Mouse (Mus musculus) MEL (cell line): ENCODE results near the gene Arr3. TPM values are rescaled to one million over a fixed set of nuclear protein-coding genes. Genes with fewer than 3 reads are reported as not detected.
A peak's percentile ranks its signal among the peaks of the same experiment; 100 is the strongest.

ENCODE experiments used
- DNase-seq: peaks from one replicate; pipeline ENCODE4 v3.0.0; 2011; ENCODE audit warnings: low read depth, low spot score
- H3K27ac ChIP-seq: 2 replicates; pipeline ENCODE4 v1.5.1; 2012; ENCODE audit warnings: low read depth, mild to moderate bottlenecking, control low read depth, low read length, moderate library complexity; ENCODE audit not compliant: control insufficient read depth
- H3K27me3 ChIP-seq, 2 experiments: fragments of 150-350 bp in 1 of 2; sonication (generic) in 1 of 2; 2 replicates each; pipeline ENCODE4 v1.6.1; 2012; ENCODE audit warnings: low read length in 2 of 2, mild to moderate bottlenecking in 2 of 2, improper control_type of control experiment in 1 of 2, moderate library complexity in 1 of 2; ENCODE audit not compliant: insufficient read depth in 2 of 2, control insufficient read depth in 1 of 2
- H3K36me3 ChIP-seq, 2 experiments: 2 replicates each; pipeline ENCODE4 v1.6.1; 2012 to 2014; ENCODE audit warnings: low read length in 2 of 2, improper control_type of control experiment in 1 of 2, inconsistent platforms in 1 of 2, mild to moderate bottlenecking in 1 of 2; ENCODE audit not compliant: insufficient read depth in 2 of 2, control insufficient read depth in 1 of 2
- H3K4me1 ChIP-seq, 2 experiments: fragments of 150-350 bp in 1 of 2; sonication (generic) in 1 of 2; 2 replicates each; pipeline ENCODE4 v1.6.1; 2012; ENCODE audit warnings: low read length in 2 of 2, improper control_type of control experiment in 1 of 2, mild to moderate bottlenecking in 1 of 2; ENCODE audit not compliant: insufficient read depth in 2 of 2, control insufficient read depth in 1 of 2
- H3K4me3 ChIP-seq, 2 experiments: fragments of 150-350 bp in 1 of 2; sonication (generic) in 1 of 2; 2 replicates each; pipeline ENCODE4 v1.5.1; 2012; ENCODE audit warnings: low read depth in 2 of 2, low read length in 2 of 2, mild to moderate bottlenecking in 2 of 2, moderate library complexity in 2 of 2, control low read depth in 1 of 2, improper control_type of control experiment in 1 of 2; ENCODE audit not compliant: control insufficient read depth in 1 of 2, insufficient read depth in 1 of 2
- H3K79me2 ChIP-seq: 2 replicates; pipeline ENCODE4 v1.6.1; 2012; ENCODE audit warnings: mild to moderate bottlenecking, low read length, moderate library complexity; ENCODE audit not compliant: control insufficient read depth, poor library complexity, insufficient read depth
- H3K9ac ChIP-seq: 2 replicates; pipeline ENCODE4 v1.6.1; 2012; ENCODE audit warnings: low read depth, mild to moderate bottlenecking, control low read depth, low read length, moderate library complexity; ENCODE audit not compliant: control insufficient read depth, poor library complexity, severe bottlenecking
- H3K9me3 ChIP-seq: fragments of 150-350 bp; sonication (generic); replicated peaks from 2 replicates; pipeline ENCODE4 v1.6.1; 2012; ENCODE audit warnings: mild to moderate bottlenecking, low read length, improper control_type of control experiment, moderate library complexity; ENCODE audit not compliant: insufficient read depth
- CHD1 ChIP-seq: IDR thresholded peaks from 2 replicates; pipeline ENCODE4 v1.6.1; 2012; ENCODE audit warnings: low read depth, mild to moderate bottlenecking, inconsistent platforms, low read length, improper control_type of control experiment
- CTCF ChIP-seq, 3 experiments: IDR thresholded peaks in 2 of 3; conservative IDR thresholded peaks in 1 of 3; 2 replicates each; pipeline ENCODE4 v1.5.1; 2011 to 2012; ENCODE audit warnings: low read length in 3 of 3, low read depth in 2 of 3, mild to moderate bottlenecking in 2 of 3, improper control_type of control experiment in 1 of 3, inconsistent platforms in 1 of 3, mixed read lengths in 1 of 3, moderate library complexity in 1 of 3; ENCODE audit not compliant: control insufficient read depth in 1 of 3, insufficient read depth in 1 of 3, poor library complexity in 1 of 3, severe bottlenecking in 1 of 3
- EP300 ChIP-seq, 2 experiments: IDR thresholded peaks; 2 replicates each; pipeline ENCODE4 v1.6.1; 2011; ENCODE audit warnings: improper control_type of control experiment in 2 of 2, low read length in 2 of 2, low read depth in 1 of 2, mild to moderate bottlenecking in 1 of 2
- GABPA ChIP-seq: IDR thresholded peaks from 2 replicates; pipeline ENCODE4 v1.6.1; 2012; ENCODE audit warnings: low read depth, mild to moderate bottlenecking, inconsistent platforms, low read length, improper control_type of control experiment, moderate library complexity
- HCFC1 ChIP-seq: IDR thresholded peaks from 2 replicates; pipeline ENCODE4 v1.6.1; 2012; ENCODE audit warnings: low read depth, mild to moderate bottlenecking, inconsistent platforms, low read length, improper control_type of control experiment, moderate library complexity
- JUND ChIP-seq: IDR thresholded peaks from 2 replicates; pipeline ENCODE4 v1.6.1; 2011; ENCODE audit warnings: low read depth, mild to moderate bottlenecking, improper control_type of control experiment, low read length
- KAT2A ChIP-seq: conservative IDR thresholded peaks from 2 replicates; pipeline ENCODE4 v1.6.1; 2012; ENCODE audit warnings: low read depth, low read length, improper control_type of control experiment, inconsistent platforms
- MAFK ChIP-seq: IDR thresholded peaks from 2 replicates; pipeline ENCODE4 v1.6.1; 2011; ENCODE audit warnings: low read depth, mild to moderate bottlenecking, low read length, improper control_type of control experiment, borderline replicate concordance
- MAZ ChIP-seq: IDR thresholded peaks from 2 replicates; pipeline ENCODE4 v1.6.1; 2012; ENCODE audit warnings: low read depth, mild to moderate bottlenecking, inconsistent platforms, low read length, improper control_type of control experiment
- NELFE ChIP-seq: IDR thresholded peaks from 2 replicates; pipeline ENCODE4 v1.6.1; 2011; ENCODE audit warnings: low read depth, low read length, improper control_type of control experiment
- NRF1 ChIP-seq: IDR thresholded peaks from 2 replicates; pipeline ENCODE4 v1.6.1; 2014; ENCODE audit warnings: low read depth, mild to moderate bottlenecking, inconsistent platforms, low read length, improper control_type of control experiment, moderate library complexity; ENCODE audit not compliant: poor library complexity, insufficient read depth, severe bottlenecking
- POLR2AphosphoS5 ChIP-seq: IDR thresholded peaks from 2 replicates; pipeline ENCODE4 v1.6.1; 2012; ENCODE audit warnings: low read depth, borderline replicate concordance, mild to moderate bottlenecking, inconsistent platforms, low read length, moderate library complexity, mixed read lengths
- RAD21 ChIP-seq: IDR thresholded peaks from 2 replicates; pipeline ENCODE4 v1.6.1; 2011; ENCODE audit warnings: mild to moderate bottlenecking, low read depth, low read length, improper control_type of control experiment
- RCOR1 ChIP-seq: IDR thresholded peaks from 2 replicates; pipeline ENCODE4 v1.6.1; 2012; ENCODE audit warnings: low read depth, mild to moderate bottlenecking, inconsistent platforms, low read length, improper control_type of control experiment
- SIN3A ChIP-seq: IDR thresholded peaks from 2 replicates; pipeline ENCODE4 v1.6.1; 2012; ENCODE audit warnings: low read length, improper control_type of control experiment, inconsistent platforms
- TAL1 ChIP-seq: IDR thresholded peaks from 2 replicates; pipeline ENCODE4 v1.6.1; 2012; ENCODE audit warnings: mild to moderate bottlenecking, inconsistent platforms, low read length, moderate library complexity, mixed read lengths
- TBP ChIP-seq: IDR thresholded peaks from 2 replicates; pipeline ENCODE4 v1.8.0; 2011; ENCODE audit warnings: low read depth, low read length, improper control_type of control experiment
- TCF12 ChIP-seq: IDR thresholded peaks from 2 replicates; pipeline ENCODE4 v1.6.1; 2014; ENCODE audit warnings: low read depth, mild to moderate bottlenecking, inconsistent platforms, low read length, improper control_type of control experiment, moderate library complexity
- USF1 ChIP-seq: IDR thresholded peaks from 2 replicates; pipeline ENCODE4 v1.6.1; 2014; ENCODE audit warnings: low read depth, mild to moderate bottlenecking, inconsistent platforms, low read length, improper control_type of control experiment, moderate library complexity
- ZKSCAN1 ChIP-seq: IDR thresholded peaks from 2 replicates; pipeline ENCODE4 v1.6.1; 2012; ENCODE audit warnings: low read depth, mild to moderate bottlenecking, inconsistent platforms, low read length, improper control_type of control experiment, moderate library complexity
- ZMIZ1 ChIP-seq: IDR thresholded peaks from 2 replicates; pipeline ENCODE4 v1.6.1; 2012; ENCODE audit warnings: low read depth, mild to moderate bottlenecking, inconsistent platforms, low read length, improper control_type of control experiment, moderate library complexity
- ZNF384 ChIP-seq: IDR thresholded peaks from 2 replicates; pipeline ENCODE4 v1.6.1; 2012; ENCODE audit warnings: low read depth, mild to moderate bottlenecking, inconsistent platforms, low read length, improper control_type of control experiment
- polyA plus RNA-seq, 2 experiments: library from polyadenylated mRNA; stranded (reverse) in 1 of 2; unstranded in 1 of 2; fragments of >175 nt in 1 of 2; fragments of >200 nt in 1 of 2; gene quantifications; 2 replicates each; pipeline versions ENCODE4 v1.2.1 to v1.2.4; 2012; ENCODE audit warnings: low replicate concordance in 2 of 2, low read depth in 1 of 2; ENCODE audit not compliant: insufficient read length in 2 of 2, insufficient read depth in 1 of 2, missing spikeins in 1 of 2
- total RNA-seq: library from RNA; depleted of rRNA; stranded (reverse); fragments of 300-350 nt; gene quantifications from 2 replicates; pipeline ENCODE4 v1.2.3, GENCODE M21; 2012

Arr3 gene
- total and polyA plus RNA-seq, 3 experiments, result not detected

DNA sequence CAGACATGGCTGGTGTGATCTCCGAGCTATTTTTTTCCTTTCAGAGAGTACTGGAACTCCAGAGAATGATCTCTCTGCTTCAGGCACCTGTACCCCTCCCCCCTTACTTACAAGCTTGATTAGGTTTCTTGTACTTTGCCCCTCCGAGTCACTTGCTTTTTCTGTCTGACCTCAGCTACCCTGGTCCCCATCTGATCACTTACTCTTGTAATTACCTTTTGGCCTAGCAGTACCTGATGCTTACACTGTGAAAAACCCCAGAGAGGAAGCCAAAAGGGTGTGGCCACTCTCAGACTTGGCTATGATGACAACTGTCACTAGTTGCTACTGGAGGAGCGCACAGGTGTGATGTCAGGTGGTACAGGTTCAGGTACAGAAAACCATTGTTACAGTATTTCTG lies 13.2 kb downstream of the Arr3 start:
- H3K4me3 ChIP-seq, result no peak overlapping the region
- H3K27ac ChIP-seq, result no peak overlapping the region
- no peaks in the 10 kb centered on the region for H3K4me1 ChIP-seq
- H3K27me3 ChIP-seq, result no peaks in the 10 kb centered on the region
- H3K79me2 ChIP-seq, result no peaks in the 10 kb centered on the region
- no peak for DNase-seq
- H3K9me3 ChIP-seq, result no peaks in the 10 kb centered on the region
- no peaks in the 10 kb centered on the region; a peak in 1 of 4 replicates for H3K36me3 ChIP-seq
- TF ChIP-seq TAL1 (no peak), RAD21 (no peak), RCOR1 (no peak), SIN3A (no peak), USF1 (no peak), ZMIZ1 (no peak), MAZ (no peak), GABPA (no peak), EP300 (IDR thresholded peaks at IDR 0.05; ENCODE audit: low read depth in 1 of 2, low read length in 2 of 2) (no peak), TCF12 (no peak), NRF1 (no peak), ZKSCAN1 (no peak)
- no peak overlapping the region for H3K9ac ChIP-seq

GRCm38 (mm10) chrX:100621366-100621765 lies 16.1 kb downstream of the Arr3 start:
- DNase-seq, result no peak
- no peak overlapping the region for H3K4me3 ChIP-seq
- peaks cover 0 to 5% of the 10 kb centered on the region in 2 experiments; a peak in 3 of 4 replicates for H3K36me3 ChIP-seq
- peaks cover 13% of the 10 kb centered on the region for H3K79me2 ChIP-seq
- H3K4me1 ChIP-seq, result peaks cover 0 to 3% of the 10 kb centered on the region in 2 experiments; a peak in 1 of 4 replicates
- TF ChIP-seq ZKSCAN1, result no peak
- TF ChIP-seq CTCF (IDR thresholded peaks at IDR 0.05 in 2 of 3, conservative IDR thresholded peaks at IDR 0.05 in 1 of 3; ENCODE audit: control insufficient read depth in 1 of 3, insufficient read depth in 1 of 3, low read depth in 2 of 3, low read length in 3 of 3, poor library complexity in 1 of 3, severe bottlenecking in 1 of 3), result peak in 1 of 3 experiments; percentile 9; a peak in 1 of 6 replicates
- no peak for TF ChIP-seq MAFK
- TF ChIP-seq KAT2A, result no peak
- no peak for TF ChIP-seq NELFE
- no peaks in the 10 kb centered on the region for H3K9me3 ChIP-seq
- no peaks in the 10 kb centered on the region for H3K27me3 ChIP-seq
- H3K9ac ChIP-seq, result no peak overlapping the region
- no peak overlapping the region for H3K27ac ChIP-seq

DNA sequence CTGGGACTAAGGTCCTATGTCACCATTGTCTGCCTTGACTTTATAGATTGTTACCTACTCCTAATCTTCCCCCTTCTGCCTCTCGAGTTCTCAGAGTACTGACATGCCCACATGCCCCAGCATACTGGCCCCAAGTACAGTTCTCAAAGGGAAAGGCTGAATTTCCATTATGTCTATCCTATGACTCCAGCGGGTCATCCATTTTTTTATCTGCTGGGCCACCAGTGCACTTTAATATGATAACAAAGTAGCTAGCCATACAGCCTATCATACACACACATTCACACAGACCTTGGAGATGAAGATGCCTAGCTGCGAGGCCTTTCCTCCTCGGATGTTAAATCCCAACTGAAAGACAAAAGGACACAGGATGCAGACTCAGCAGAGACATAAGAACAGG lies 18.9 kb downstream of the Arr3 start:
- H3K27me3 ChIP-seq, result no peaks in the 10 kb centered on the region
- H3K79me2 ChIP-seq, result peaks cover 30% of the 10 kb centered on the region
- peaks cover 3 to 5% of the 10 kb centered on the region in 2 experiments for H3K4me1 ChIP-seq
- no peak for DNase-seq
- H3K27ac ChIP-seq, result no peak overlapping the region
- H3K4me3 ChIP-seq, result no peak overlapping the region
- peaks cover 0 to 13% of the 10 kb centered on the region in 2 experiments for H3K36me3 ChIP-seq
- no peaks in the 10 kb centered on the region for H3K9me3 ChIP-seq
- TF ChIP-seq ZNF384 (no peak), JUND (no peak), HCFC1 (no peak), MAFK (no peak), CTCF (IDR thresholded peaks at IDR 0.05 in 2 of 3, conservative IDR thresholded peaks at IDR 0.05 in 1 of 3; ENCODE audit: control insufficient read depth in 1 of 3, insufficient read depth in 1 of 3, low read depth in 2 of 3, low read length in 3 of 3, poor library complexity in 1 of 3, severe bottlenecking in 1 of 3) (no peak), CHD1 (no peak), ZMIZ1 (no peak), TBP (no peak), GABPA (no peak), POLR2AphosphoS5 (no peak)
- H3K9ac ChIP-seq, result no peak overlapping the region
